Mouse (Mus musculus) CH12.LX (cell line): ENCODE results near the gene Hyal2. TPM values are rescaled to one million over a fixed set of nuclear protein-coding genes. Genes with fewer than 3 reads are reported as not detected.

Source experiments
- DNase-seq: peaks from one replicate; pipeline ENCODE4 v3.0.0-alpha.2; 2013; ENCODE audit errors: extremely low read depth
- H3K27ac ChIP-seq: 2 replicates; pipeline ENCODE4 v1.5.1; 2012; ENCODE audit warnings: low read depth, mild to moderate bottlenecking, control low read depth, moderate library complexity; ENCODE audit not compliant: insufficient read depth
- H3K27me3 ChIP-seq: replicated peaks from 2 replicates; pipeline ENCODE3; 2012; ENCODE audit warnings: inconsistent platforms
- H3K36me3 ChIP-seq, 2 experiments: replicated peaks in 1 of 2; 2 replicates each; pipeline versions ENCODE3 to v1.6.1; 2012; ENCODE audit warnings: inconsistent platforms in 1 of 2, low read length in 1 of 2, mild to moderate bottlenecking in 1 of 2, mixed read lengths in 1 of 2, moderate library complexity in 1 of 2; ENCODE audit not compliant: control insufficient read depth in 1 of 2, insufficient read depth in 1 of 2
- H3K4me1 ChIP-seq, 2 experiments: 2 replicates each; pipeline ENCODE4 v1.6.1; 2012; ENCODE audit warnings: inconsistent platforms in 1 of 2, moderate library complexity in 1 of 2; ENCODE audit not compliant: insufficient read depth in 2 of 2, control insufficient read depth in 1 of 2
- H3K4me2 ChIP-seq: 2 replicates; pipeline ENCODE4 v1.6.1; 2012; ENCODE audit warnings: low read depth, mild to moderate bottlenecking, control low read depth; ENCODE audit not compliant: poor library complexity, insufficient read depth, severe bottlenecking
- H3K4me3 ChIP-seq, 3 experiments: fragments of 150-350 bp in 1 of 3; sonication (generic) in 1 of 3; replicated peaks in 1 of 3; 2 replicates each; pipeline versions ENCODE3 to v1.5.1; 2011 to 2012; ENCODE audit warnings: low read depth in 2 of 3, low read length in 2 of 3, mild to moderate bottlenecking in 2 of 3, moderate library complexity in 2 of 3, control low read depth in 1 of 3, improper control_type of control experiment in 1 of 3, inconsistent platforms in 1 of 3, mixed read lengths in 1 of 3; ENCODE audit not compliant: poor library complexity in 1 of 3
- H3K79me2 ChIP-seq: replicated peaks from 2 replicates; pipeline ENCODE4 v1.6.1; 2012; ENCODE audit warnings: mild to moderate bottlenecking, moderate library complexity; ENCODE audit not compliant: control insufficient read depth, poor library complexity, insufficient read depth, severe bottlenecking; ENCODE audit errors: extremely low read depth
- H3K9ac ChIP-seq: 2 replicates; pipeline ENCODE4 v1.6.1; 2012; ENCODE audit warnings: low read depth, mild to moderate bottlenecking, control low read depth, moderate library complexity; ENCODE audit not compliant: insufficient read depth
- H3K9me3 ChIP-seq: replicated peaks from 2 replicates; pipeline ENCODE3; 2012; ENCODE audit warnings: low read length, inconsistent platforms, mixed read lengths
- BHLHE40 ChIP-seq: IDR thresholded peaks from 2 replicates; pipeline ENCODE4 v1.6.1; 2011; ENCODE audit warnings: mild to moderate bottlenecking, low read depth, low read length, improper control_type of control experiment
- CHD1 ChIP-seq: IDR thresholded peaks from 2 replicates; pipeline ENCODE4 v1.6.1; 2012; ENCODE audit warnings: low read depth, low read length, improper control_type of control experiment, inconsistent platforms
- CHD2 ChIP-seq: IDR thresholded peaks from 2 replicates; pipeline ENCODE4 v1.6.1; 2011; ENCODE audit warnings: low read length, improper control_type of control experiment
- CTCF ChIP-seq, 2 experiments: IDR thresholded peaks in 1 of 2; conservative IDR thresholded peaks in 1 of 2; 2 replicates each; pipeline ENCODE4 v1.5.1; 2011 to 2012; ENCODE audit warnings: low read depth in 2 of 2, low read length in 2 of 2, improper control_type of control experiment in 1 of 2, inconsistent platforms in 1 of 2, mild to moderate bottlenecking in 1 of 2, moderate library complexity in 1 of 2
- JUN ChIP-seq: IDR thresholded peaks from 2 replicates; pipeline ENCODE4 v1.6.1; 2011; ENCODE audit warnings: low read depth, mild to moderate bottlenecking, low read length, improper control_type of control experiment, moderate library complexity; ENCODE audit not compliant: insufficient read depth
- MAFK ChIP-seq: IDR thresholded peaks from 2 replicates; pipeline ENCODE4 v1.6.1; 2011; ENCODE audit warnings: low read length, improper control_type of control experiment; ENCODE audit not compliant: insufficient replicate concordance
- MAX ChIP-seq: IDR thresholded peaks from 2 replicates; pipeline ENCODE4 v1.6.1; 2011; ENCODE audit warnings: low read length, improper control_type of control experiment
- MAZ ChIP-seq: IDR thresholded peaks from 2 replicates; pipeline ENCODE4 v1.6.1; 2012; ENCODE audit warnings: low read depth, mild to moderate bottlenecking, inconsistent platforms, low read length, improper control_type of control experiment, moderate library complexity
- MYC ChIP-seq: IDR thresholded peaks from 2 replicates; pipeline ENCODE4 v1.6.1; 2011; ENCODE audit warnings: low read depth, mild to moderate bottlenecking, improper control_type of control experiment, low read length
- NELFE ChIP-seq: IDR thresholded peaks from 2 replicates; pipeline ENCODE4 v1.6.1; 2011; ENCODE audit warnings: low read depth, low read length, improper control_type of control experiment
- POLR2A ChIP-seq: IDR thresholded peaks from 2 replicates; pipeline ENCODE4 v1.6.1; 2011; ENCODE audit warnings: low read depth, mild to moderate bottlenecking, improper control_type of control experiment, low read length
- RCOR1 ChIP-seq: conservative IDR thresholded peaks from 2 replicates; pipeline ENCODE4 v1.6.1; 2012; ENCODE audit warnings: low read depth, mild to moderate bottlenecking, inconsistent platforms, low read length, improper control_type of control experiment
- SIN3A ChIP-seq: IDR thresholded peaks from 2 replicates; pipeline ENCODE4 v1.6.1; 2012; ENCODE audit warnings: low read length, improper control_type of control experiment, inconsistent platforms
- SMC3 ChIP-seq: IDR thresholded peaks from 2 replicates; pipeline ENCODE4 v1.6.1; 2011; ENCODE audit warnings: low read depth, low read length, improper control_type of control experiment
- TBP ChIP-seq: conservative IDR thresholded peaks from 2 replicates; pipeline ENCODE4 v1.6.1; 2011; ENCODE audit warnings: low read depth, low read length, improper control_type of control experiment
- TCF12 ChIP-seq: IDR thresholded peaks from 2 replicates; pipeline ENCODE4 v1.6.1; 2014; ENCODE audit warnings: low read depth, mild to moderate bottlenecking, inconsistent platforms, low read length, improper control_type of control experiment
- UBTF ChIP-seq: IDR thresholded peaks from 2 replicates; pipeline ENCODE4 v1.6.1; 2012; ENCODE audit warnings: low read depth, mild to moderate bottlenecking, inconsistent platforms, low read length, improper control_type of control experiment, moderate library complexity
- USF1 ChIP-seq: IDR thresholded peaks from 2 replicates; pipeline ENCODE4 v1.6.1; 2014; ENCODE audit warnings: low read depth, mild to moderate bottlenecking, inconsistent platforms, low read length, improper control_type of control experiment
- ZKSCAN1 ChIP-seq: IDR thresholded peaks from 2 replicates; pipeline ENCODE4 v1.6.1; 2012; ENCODE audit warnings: low read depth, inconsistent platforms, low read length, improper control_type of control experiment, borderline replicate concordance
- ZMIZ1 ChIP-seq: IDR thresholded peaks from 2 replicates; pipeline ENCODE4 v1.6.1; 2012; ENCODE audit warnings: low read depth, mild to moderate bottlenecking, inconsistent platforms, low read length, improper control_type of control experiment
- ZNF384 ChIP-seq: IDR thresholded peaks from 2 replicates; pipeline ENCODE4 v1.6.1; 2012; ENCODE audit warnings: low read depth, low read length, improper control_type of control experiment, inconsistent platforms
- dilution Hi-C: fragments of 300-500 bp; cut with MboI; formaldehyde crosslinking; loops from 2 replicates; pipeline ENCODE4 v1.14.3; 2020; ENCODE audit warnings: low sequenced_read_pairs; ENCODE audit not compliant: extremely low pct_unique_long_range_greater_than_20kb, extremely low pct_ligation_motif_present
- in situ Hi-C: fragments of 300-500 bp; cut with MboI; formaldehyde crosslinking; loops from 3 replicates; pipeline ENCODE4 v1.14.3; 2019; ENCODE audit warnings: low sequenced_read_pairs, low pct_ligation_motif_present, low pct_unique_long_range_greater_than_20kb, mixed read lengths
- polyA plus RNA-seq: library from polyadenylated mRNA; unstranded; fragments of >175 nt; gene quantifications from 2 replicates; pipeline ENCODE4 v1.2.1, GENCODE M21; 2012; ENCODE audit warnings: low read depth; ENCODE audit not compliant: insufficient read length
- total RNA-seq, 2 experiments: library from RNA; depleted of rRNA; stranded (reverse); fragments of 300-350 nt in 1 of 2; fragments of >200 nt in 1 of 2; gene quantifications; 2 replicates each; pipeline ENCODE4 v1.2.3; 2012 to 2014

Gene Hyal2
- total and polyA plus RNA-seq, 3 experiments, result 16.4 to 30.9 (median 26.8) TPM

DNA sequence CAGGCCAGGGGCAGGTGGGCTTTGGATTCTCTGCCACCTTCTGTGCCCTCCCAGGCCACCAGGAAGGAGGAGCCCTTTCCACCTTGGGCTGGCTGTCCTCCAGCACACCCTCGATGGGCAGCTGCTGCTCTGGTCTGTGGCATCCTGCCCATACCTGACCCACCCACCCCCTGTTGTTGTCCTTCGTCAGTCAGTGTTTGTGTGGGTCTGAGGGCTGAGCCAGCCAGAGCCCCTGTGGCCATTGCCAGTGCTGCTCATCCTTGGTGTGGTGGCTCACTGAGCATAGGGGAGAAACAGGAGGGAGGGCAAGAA is 45.4 kb upstream of the Hyal2 start:
- H3K9me3 ChIP-seq, result peaks cover 3% of the 10 kb centered on the region
- no peaks in the 10 kb centered on the region for H3K36me3 ChIP-seq
- H3K27ac ChIP-seq, result no peak overlapping the region
- H3K4me2 ChIP-seq, result no peak overlapping the region
- DNase-seq, result no peak
- peaks cover 3 to 7% of the 10 kb centered on the region in 2 experiments; a peak in 3 of 4 replicates for H3K4me1 ChIP-seq
- H3K4me3 ChIP-seq, result no peak overlapping the region
- H3K9ac ChIP-seq, result no peak overlapping the region
- no peaks in the 10 kb centered on the region for H3K79me2 ChIP-seq
- TF ChIP-seq ZKSCAN1 (no peak), MAZ (no peak), CHD2 (no peak), RCOR1 (no peak), MAFK (no peak), ZNF384 (no peak), BHLHE40 (no peak), POLR2A (no peak), USF1 (no peak), MYC (no peak), SIN3A (no peak)
- H3K27me3 ChIP-seq, result peaks cover 88% of the 10 kb centered on the region
- dilution Hi-C loops, result no loop called here
- in situ Hi-C loops, result no loop called here

DNA sequence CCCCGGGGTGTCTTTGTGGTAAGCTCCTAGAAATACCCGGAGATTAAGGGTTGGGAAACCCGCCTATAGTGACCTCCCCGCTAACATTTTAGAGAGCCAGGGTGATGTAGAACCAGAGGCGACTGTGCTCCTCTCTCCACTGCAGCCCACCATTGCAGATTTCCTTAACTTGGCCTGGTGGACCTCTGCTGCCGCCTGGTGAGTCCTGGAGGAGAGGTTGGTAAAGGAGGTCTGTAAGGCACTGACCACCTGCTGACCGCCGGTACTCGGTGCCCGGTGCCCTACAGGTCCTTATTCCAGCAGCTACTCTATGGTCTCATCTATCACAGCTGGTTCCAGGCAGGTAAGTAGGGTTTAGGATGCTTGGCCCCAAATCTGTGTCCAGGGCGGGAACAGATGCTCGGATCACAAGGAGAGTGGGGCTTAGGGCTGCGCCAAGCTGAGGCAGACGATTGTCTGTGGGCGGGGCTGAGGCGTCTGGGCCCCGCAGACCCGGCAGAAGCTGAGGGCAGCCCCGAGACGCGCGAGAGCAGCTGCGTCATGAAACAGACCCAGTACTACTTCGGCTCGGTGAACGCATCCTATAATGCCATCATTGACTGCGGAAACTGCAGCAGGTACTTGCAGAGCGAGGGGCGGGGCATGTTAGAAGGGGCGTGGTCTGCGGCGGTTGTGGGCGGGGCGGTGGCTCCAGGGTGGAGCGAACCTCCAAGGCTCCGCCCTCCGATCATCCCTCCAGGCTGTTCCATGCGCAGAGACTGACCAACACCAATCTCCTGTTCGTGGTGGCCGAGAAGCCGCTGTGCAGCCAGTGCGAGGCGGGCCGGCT is 41.3 kb upstream of the Hyal2 start:
- H3K27ac ChIP-seq, result no peak overlapping the region
- no peak overlapping the region for H3K4me2 ChIP-seq
- peaks cover 0 to 7% of the 10 kb centered on the region in 2 experiments; a peak in 2 of 4 replicates for H3K4me1 ChIP-seq
- dilution Hi-C loops, result no loop called here
- no peak for TF ChIP-seq BHLHE40
- TF ChIP-seq TBP, result no peak
- TF ChIP-seq TCF12, result no peak
- TF ChIP-seq CTCF (conservative IDR thresholded peaks at IDR 0.05 in 1 of 2, IDR thresholded peaks at IDR 0.05 in 1 of 2; ENCODE audit: low read depth in 2 of 2, low read length in 2 of 2), result no peak
- TF ChIP-seq NELFE, result no peak
- no peak for TF ChIP-seq ZNF384
- no peak for TF ChIP-seq ZMIZ1
- no peak for TF ChIP-seq MAX
- no peak for TF ChIP-seq UBTF
- TF ChIP-seq CHD1, result no peak
- no peak for TF ChIP-seq SMC3
- TF ChIP-seq JUN, result no peak
- no peaks in the 10 kb centered on the region for H3K79me2 ChIP-seq
- H3K9ac ChIP-seq, result no peak overlapping the region
- no peaks in the 10 kb centered on the region for H3K36me3 ChIP-seq
- H3K9me3 ChIP-seq, result peaks cover 3% of the 10 kb centered on the region
- H3K27me3 ChIP-seq, result peaks cover 82% of the 10 kb centered on the region
- no peak overlapping the region for H3K4me3 ChIP-seq
- in situ Hi-C loops, result no loop called here
- no peak for DNase-seq
